In the genomic region with DNA sequence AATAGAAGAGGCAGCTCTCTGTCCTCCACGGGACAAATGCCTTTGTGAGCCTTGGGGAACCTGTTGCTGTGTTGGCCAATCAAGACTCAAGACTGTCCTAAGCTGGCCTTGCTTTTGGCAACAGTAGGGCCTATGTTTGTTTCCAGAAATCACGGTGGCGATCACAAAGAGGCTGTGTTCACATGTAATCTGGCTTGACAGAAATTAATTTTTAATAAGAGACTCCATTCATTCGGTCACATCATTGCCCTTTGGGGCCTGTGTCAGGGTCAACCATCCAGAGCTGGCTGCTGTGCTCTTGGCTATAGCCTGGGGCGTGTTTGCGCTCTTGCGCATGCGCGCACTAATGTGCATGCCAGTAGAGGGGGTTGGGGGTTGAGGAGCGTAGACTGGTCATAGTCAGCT, we compare ENCODE assay signal across 9 mouse cellular contexts. TPM values are rescaled to one million over a fixed set of nuclear protein-coding genes. Genes with fewer than 3 reads are reported as not detected.
A peak's percentile ranks its signal among the peaks of the same experiment; 100 is the strongest.
DNase-seq lines count a peak whose midpoint lies in the region; ATAC-seq and TF ChIP-seq lines count a peak whose summit lies in the region.
"Had no signal": no experiment of that assay in that cellular context is flagged by ENCODE, and none has a peak within 500 bp of the region (broad histone marks: within the 10 kb centered on the region; RNA-seq: fewer than 3 reads in every experiment).

No protein-coding gene starts in this region.

- DNase-seq in heart, embryonic 10.5 days (ENCODE audit: low spot score): no peak
- DNase-seq in heart, postnatal 36 days: no peak
- DNase-seq in liver, adult 2 months (ENCODE audit: extremely low read depth, low read depth, low spot score): peak; percentile 86
- peak; percentile 91 for DNase-seq in retina, postnatal 1 day
- DNase-seq in frontal cortex, postnatal 14 days (ENCODE audit: low spot score in 2 of 2): no peak
- no peak for DNase-seq in spleen, adult 12 weeks (ENCODE audit: low spot score)
- DNase-seq: layer of hippocampus, postnatal 36 days had no signal

- H3K4me1 ChIP-seq in heart, embryonic 10.5 days: peaks cover 55% of the 10 kb centered on the region
- H3K4me1 ChIP-seq in liver, adult 2 months (ENCODE audit: control insufficient read depth, insufficient read depth, low read length): peaks cover 7% of the 10 kb centered on the region; the same call in 1 of the 2 replicates
- peaks cover 14% of the 10 kb centered on the region for H3K4me1 ChIP-seq in liver, embryonic 12.5 days
- H3K4me1 ChIP-seq in embryonic facial prominence, embryonic 15.5 days: 0 out of 2 replicates have a peak, but pooled peaks cover 5% of the 10 kb centered on the region

- H3K4me2 ChIP-seq in liver, embryonic 12.5 days: no peak overlapping the region
- H3K4me2 ChIP-seq in embryonic facial prominence, embryonic 15.5 days (replicated peaks): no peak overlapping the region

- no peak overlapping the region for H3K9ac ChIP-seq in liver, adult 2 months (ENCODE audit: low read depth, low read length)
- H3K9ac ChIP-seq in liver, embryonic 12.5 days: no peak overlapping the region
- H3K9ac ChIP-seq in embryonic facial prominence, embryonic 15.5 days: no peak overlapping the region

- no peak for TF ChIP-seq CTCF in liver, adult 2 months (IDR thresholded peaks at IDR 0.05; ENCODE audit: low read depth, low read length)

- H3K9me3 ChIP-seq in heart, embryonic 10.5 days: no peaks in the 10 kb centered on the region
- no peaks in the 10 kb centered on the region for H3K9me3 ChIP-seq in liver, embryonic 12.5 days (replicated peaks)
- H3K9me3 ChIP-seq in embryonic facial prominence, embryonic 15.5 days (replicated peaks): no peaks in the 10 kb centered on the region

- ATAC-seq in liver, embryonic 12.5 days: no peak
- ATAC-seq in embryonic facial prominence, embryonic 15.5 days (ENCODE audit: insufficient number of reproducible peaks, low FRiP score, low TSS enrichment, low read depth): peak; percentile 24; the same call in 1 of the 2 replicates

- H3K27me3 ChIP-seq in heart, embryonic 10.5 days (ENCODE audit: insufficient read depth, poor library complexity, severe bottlenecking): no peaks in the 10 kb centered on the region
- H3K27me3 ChIP-seq in liver, adult 2 months (ENCODE audit: control insufficient read depth, insufficient read depth, low read length): no peaks in the 10 kb centered on the region
- no peaks in the 10 kb centered on the region; the same call in 1 of the 2 replicates for H3K27me3 ChIP-seq in liver, embryonic 12.5 days (replicated peaks)
- no peaks in the 10 kb centered on the region for H3K27me3 ChIP-seq in embryonic facial prominence, embryonic 15.5 days

- TF ChIP-seq POLR2A in liver, adult 2 months (IDR thresholded peaks at IDR 0.05; ENCODE audit: extremely low read depth, insufficient read depth, low read length): no peak

- intact Hi-C loops in heart, postnatal 36 days (cut with DNase I): no loop called here

- H3K27ac ChIP-seq in heart, embryonic 10.5 days: peak overlapping the region; percentile 90
- no peak overlapping the region for H3K27ac ChIP-seq in liver, adult 2 months (replicated peaks; ENCODE audit: insufficient read depth, low read depth, low read length)
- no peak overlapping the region for H3K27ac ChIP-seq in liver, embryonic 12.5 days
- H3K27ac ChIP-seq in embryonic facial prominence, embryonic 15.5 days (replicated peaks): no peak overlapping the region

- no peaks in the 10 kb centered on the region for H3K36me3 ChIP-seq in heart, embryonic 10.5 days
- no peaks in the 10 kb centered on the region for H3K36me3 ChIP-seq in liver, adult 2 months (ENCODE audit: control insufficient read depth, insufficient read depth, low read length)
- H3K36me3 ChIP-seq in liver, embryonic 12.5 days: no peaks in the 10 kb centered on the region
- no peaks in the 10 kb centered on the region for H3K36me3 ChIP-seq in embryonic facial prominence, embryonic 15.5 days

- peak overlapping the region; percentile 46 for H3K4me3 ChIP-seq in heart, embryonic 10.5 days
- H3K4me3 ChIP-seq in liver, adult 2 months (ENCODE audit: insufficient read depth, low read depth, low read length): no peak overlapping the region
- H3K4me3 ChIP-seq in liver, embryonic 12.5 days: no peak overlapping the region
- no peak overlapping the region for H3K4me3 ChIP-seq in embryonic facial prominence, embryonic 15.5 days (replicated peaks)

- 78% methylated on average over 10 of the region's 10 CpGs for WGBS in heart, embryonic 10.5 days
- 59% methylated on average over 10 of the region's 10 CpGs for WGBS in liver, adult 2 months
- 83% methylated on average over 10 of the region's 10 CpGs for WGBS in liver, embryonic 12.5 days (ENCODE audit: insufficient replicate concordance)
- 78% methylated on average over 10 of the region's 10 CpGs for WGBS in embryonic facial prominence, embryonic 15.5 days

- no peaks in the 10 kb centered on the region for H3K79me2 ChIP-seq in liver, adult 2 months (ENCODE audit: control insufficient read depth, insufficient read depth, low read length)

RNA-seq across cellular contexts. Expression of a gene that starts 21.0 kb away (rescaled TPM):
- polyA plus RNA-seq in heart, embryonic 10.5 days (2016; fragmentation: Nextera tagmentation; extraction: Ambion mirVana): 58.5 and 65.3 TPM in 2 replicates
- 10 to 100 TPM; 16.2 to 21.7 TPM for total RNA-seq in heart, postnatal 36 days (2021)
- total RNA-seq in liver, adult 2 months (2014; rRNA removed): 29.3 and 29.9 TPM in 2 replicates
- polyA plus RNA-seq in liver, adult 2 months (2012; rRNA removed): 45.5 and 48.4 TPM in 2 replicates
- polyA plus RNA-seq in liver, embryonic 12.5 days (2016; fragmentation: Nextera tagmentation; extraction: Ambion mirVana): 17.9 and 18.7 TPM in 2 replicates
- polyA plus RNA-seq in embryonic facial prominence, embryonic 15.5 days (2015; fragmentation: Nextera tagmentation; extraction: Ambion mirVana): 65.2 and 68.1 TPM in 2 replicates

Comparison
In these comparisons a context has a peak if more than half of its experiments do, and no peak if none do; other contexts are left out.
1. DNase-seq: peak in liver, adult 2 months (single experiment) and retina, postnatal 1 day (single experiment); none in heart, embryonic 10.5 days (single experiment), heart, postnatal 36 days (0 of 2), frontal cortex, postnatal 14 days (0 of 2) and spleen, adult 12 weeks (single experiment).